Mouse (Mus musculus) ovary, postnatal 10 days (tissue): ENCODE measurements around the gene Haghl.
"Not testable (repeated sequence)": the region's sequence is repeated elsewhere in the genome, so short reads cannot be mapped to it uniquely, and the experiment has no call there.

Experiments used
- DNase-seq: peaks from one replicate; pipeline ENCODE4 v3.0.0; 2022; ENCODE audit warnings: low spot score

Haghl gene

DNA sequence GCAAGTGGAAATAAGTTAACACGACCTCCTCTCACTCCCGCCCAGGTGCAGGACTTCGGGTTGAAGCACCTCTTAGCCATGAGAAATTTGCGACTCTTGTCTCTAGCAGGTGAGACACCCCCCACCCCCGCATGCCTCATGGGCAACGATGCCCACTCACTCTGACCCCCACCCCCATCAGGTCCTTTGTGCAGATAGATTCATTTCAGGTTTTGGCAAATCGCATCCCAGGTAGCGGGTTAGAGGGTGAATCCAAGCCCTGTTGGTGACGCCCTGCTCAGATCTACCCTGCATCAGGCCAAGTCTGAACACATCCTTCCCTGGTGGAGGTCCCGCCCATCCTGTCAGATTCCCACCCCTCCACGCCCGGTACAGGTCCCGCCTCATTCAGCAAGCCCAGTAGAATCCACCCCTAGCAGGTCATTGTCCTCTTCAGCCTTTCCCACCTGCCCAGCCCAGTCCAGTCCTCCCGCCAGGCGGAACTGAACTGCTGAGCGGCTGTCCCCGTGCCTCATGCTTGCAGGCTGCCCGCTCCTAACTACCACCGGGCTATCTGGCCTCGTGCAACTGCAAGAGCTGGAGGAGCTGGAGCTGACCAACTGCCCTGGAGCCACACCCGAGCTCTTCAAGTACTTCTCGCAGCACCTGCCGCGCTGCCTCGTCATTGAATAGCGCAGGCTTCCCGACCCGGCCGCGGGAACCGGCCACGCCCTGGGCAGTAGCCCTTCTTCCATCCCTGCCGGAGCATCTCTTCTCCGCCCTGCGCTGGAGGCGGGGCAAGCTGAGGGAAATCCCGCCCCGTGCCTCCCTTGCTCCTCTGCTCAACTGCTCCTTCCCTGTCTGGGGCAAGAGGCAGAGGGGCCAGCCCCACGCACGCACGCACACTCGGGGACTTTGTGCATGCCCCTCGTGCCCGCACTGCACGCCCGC, 33.6 kb upstream of the Haghl start:
- no peak for DNase-seq

DNA sequence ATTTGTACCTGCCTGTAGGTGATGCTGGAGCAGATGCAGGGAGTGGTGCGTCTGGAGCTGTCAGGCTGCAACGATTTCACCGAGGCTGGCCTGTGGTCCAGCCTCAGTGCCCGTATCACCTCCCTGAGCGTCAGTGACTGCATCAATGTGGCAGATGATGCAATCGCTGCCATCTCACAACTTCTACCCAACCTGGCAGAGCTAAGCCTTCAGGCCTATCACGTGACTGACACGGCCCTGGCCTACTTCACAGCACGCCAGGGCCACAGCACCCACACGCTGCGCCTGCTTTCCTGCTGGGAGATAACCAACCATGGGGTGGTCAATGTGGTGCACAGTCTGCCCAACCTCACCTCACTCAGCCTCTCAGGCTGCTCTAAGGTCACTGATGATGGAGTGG, 32.2 kb upstream of the Haghl start:
- DNase-seq, result no peak

GRCm38 (mm10) chr17:25813471-25813870, 28.0 kb upstream of the Haghl start:
- peak; percentile 80 for DNase-seq

DNA sequence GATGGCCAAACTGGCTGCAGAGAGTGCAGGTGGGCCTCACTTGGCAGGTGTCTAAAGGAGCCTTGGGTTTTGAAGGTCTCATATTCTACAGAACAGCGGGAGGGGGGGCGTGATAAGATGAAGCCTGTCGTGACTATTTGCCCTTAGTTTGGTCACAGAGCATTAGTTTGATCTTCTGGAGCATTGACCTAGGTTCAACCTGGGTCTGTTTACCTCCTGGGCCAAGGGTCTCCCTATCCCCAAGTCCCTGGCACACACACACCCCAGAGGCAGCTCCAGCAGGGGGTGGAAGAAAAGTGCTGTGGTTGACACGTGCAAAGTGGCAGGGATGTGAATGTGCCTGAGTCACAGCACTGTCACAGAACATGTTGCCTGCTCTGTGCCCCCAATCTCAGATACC, 25.4 kb upstream of the Haghl start:
- DNase-seq, result no peak

GRCm38 (mm10) chr17:25809606-25810340, 24.3 kb upstream of the Haghl start:
- no peak for DNase-seq

DNA sequence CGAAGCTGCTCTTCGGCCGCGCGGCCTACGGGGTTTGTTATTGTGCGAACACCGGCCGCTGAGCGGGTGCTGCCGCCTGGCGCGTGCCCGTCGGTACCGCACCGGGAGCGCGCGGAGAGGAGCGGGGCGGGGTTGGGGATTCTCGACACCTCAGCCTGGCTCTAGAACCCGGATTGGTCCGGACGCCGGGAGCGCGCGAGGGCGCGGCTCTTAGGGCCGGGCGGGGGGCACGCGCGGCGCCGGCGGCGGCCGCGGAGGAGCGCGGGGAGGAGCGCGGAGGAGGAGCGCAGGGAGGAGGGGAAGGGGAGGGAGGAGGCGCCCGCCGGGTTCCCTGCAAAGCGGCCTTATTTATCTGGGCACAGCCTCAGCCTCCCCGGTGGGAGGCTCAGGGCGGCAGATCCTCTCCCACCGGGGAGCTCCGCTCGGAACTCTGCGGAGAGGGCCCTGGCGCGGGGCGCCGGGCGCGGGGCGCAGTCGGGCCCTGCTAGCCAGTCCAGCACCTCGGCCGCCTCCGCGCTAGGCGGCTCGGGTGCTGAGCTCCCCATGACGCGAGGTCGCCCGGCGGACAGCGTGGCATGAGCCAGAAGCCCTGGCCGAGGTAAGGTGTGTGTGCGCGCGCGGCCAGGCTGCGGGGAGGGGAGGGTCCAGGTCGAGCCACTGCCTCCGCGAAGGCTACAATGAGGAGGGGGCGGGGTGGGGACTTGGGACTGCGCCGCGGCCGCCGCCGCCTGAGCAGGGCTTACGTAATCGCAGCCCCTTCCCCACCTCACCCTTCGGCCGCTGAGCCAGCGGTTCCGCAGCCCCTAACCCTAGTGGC, 23.5 kb upstream of the Haghl start, which contains the start of gene Fbxl16:
TSS of gene Fbxl16 (plus strand) at position 297 of the 817 bp plus-strand sequence.
- DNase-seq, result no peak

DNA sequence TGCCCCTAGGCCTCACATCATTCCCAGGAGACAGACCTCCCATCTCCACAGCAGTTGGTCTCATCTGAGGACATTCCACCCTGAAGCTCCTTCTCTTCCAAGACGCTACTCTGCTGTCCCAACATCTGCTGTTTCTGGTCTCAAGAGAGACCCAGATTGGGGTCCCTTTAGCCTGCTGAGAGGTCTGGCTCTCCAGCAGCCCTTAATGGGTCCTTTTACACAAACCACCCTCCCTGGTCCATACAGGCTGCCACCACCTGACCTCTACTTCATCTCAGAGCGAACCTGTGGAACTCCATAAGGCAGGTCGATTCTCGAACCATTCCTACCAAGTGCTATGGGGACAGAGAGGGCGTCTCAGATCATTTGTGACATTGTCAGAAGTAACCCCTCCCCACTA, 22.6 kb upstream of the Haghl start:
- no peak for DNase-seq

GRCm38 (mm10) chr17:25807452-25807851, 22.0 kb upstream of the Haghl start:
- DNase-seq, result not testable (repeated sequence)

- DNase-seq, result no peak
Measured at GRCm38 (mm10) chr17:25806507-25806906, 21.0 kb upstream of the Haghl start.

DNA sequence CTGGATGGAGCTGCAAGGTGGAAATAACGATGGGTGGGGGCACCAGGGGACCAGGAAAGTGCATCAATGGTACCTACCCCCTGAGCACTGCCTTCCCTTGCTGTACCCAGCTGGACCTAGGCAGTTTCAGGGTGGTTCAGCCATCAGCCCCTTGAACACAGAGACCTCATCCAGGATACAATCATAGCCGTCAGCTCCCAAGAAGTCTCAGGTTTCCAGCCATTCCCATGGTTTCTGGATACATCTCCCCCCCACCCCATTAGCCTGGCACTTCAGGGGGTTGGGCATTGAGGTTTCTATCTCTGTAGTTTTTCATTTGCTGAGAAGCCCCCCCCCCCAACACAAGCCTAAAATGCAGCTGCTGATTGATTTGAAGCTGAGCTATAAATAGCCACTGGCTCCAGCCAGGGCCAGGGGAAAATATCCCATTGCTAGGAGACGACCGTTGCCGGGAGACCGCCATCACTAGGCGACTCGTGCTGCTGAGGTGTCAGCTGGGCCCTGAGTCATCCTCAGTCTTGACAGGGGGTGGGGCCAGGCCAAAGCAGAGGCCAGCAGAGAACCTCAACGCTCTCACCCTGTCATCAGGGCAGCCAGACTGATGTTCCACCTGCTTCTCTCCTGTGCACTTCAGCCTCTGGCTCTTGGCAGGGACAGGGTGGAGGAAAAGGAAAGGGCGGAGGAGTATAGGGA, 17.5 kb upstream of the Haghl start:
- no peak for DNase-seq

DNA sequence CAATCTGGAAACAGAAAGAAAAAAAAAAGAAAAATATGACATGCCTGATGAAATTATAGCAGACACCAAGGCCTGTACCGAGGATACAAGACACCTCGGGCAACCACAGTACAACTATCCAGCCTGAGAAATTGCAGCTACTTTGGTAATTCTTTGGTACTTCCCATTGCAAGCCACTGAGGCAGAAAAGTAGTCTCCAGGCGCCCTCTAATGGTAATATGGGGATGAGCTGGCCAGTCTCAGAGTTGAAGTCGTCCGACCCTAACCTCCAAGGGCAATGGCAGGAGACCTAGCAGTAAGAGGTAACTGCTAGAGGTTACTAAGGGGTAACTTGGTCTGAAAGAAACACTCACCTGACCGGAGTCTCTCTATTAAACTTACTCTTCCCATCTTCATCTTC, 15.6 kb upstream of the Haghl start:
- DNase-seq, result no peak

DNA sequence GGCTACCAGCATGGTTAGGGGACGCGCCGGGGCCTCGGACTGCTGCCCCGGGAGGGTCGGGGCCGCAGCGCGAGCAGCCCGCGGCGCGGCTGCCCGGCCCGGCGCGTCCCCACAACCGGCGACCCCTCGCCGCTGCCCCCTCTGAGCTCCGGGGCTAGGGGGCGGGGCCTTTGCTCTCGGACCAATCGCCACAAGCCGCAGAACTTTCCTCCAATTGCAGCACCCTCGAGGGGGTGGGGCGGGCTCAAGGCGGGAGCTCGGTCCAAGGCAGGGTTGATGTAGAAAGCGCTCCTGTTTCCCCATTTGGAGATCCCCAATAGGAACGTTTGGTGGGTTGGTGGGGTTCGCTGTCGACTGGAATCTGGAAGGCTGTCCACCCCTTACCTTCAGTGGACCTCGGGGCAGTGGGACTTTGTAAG, 11.5 kb upstream of the Haghl start, which contains the start of gene Metrn:
TSS of gene Metrn (minus strand) at position 186 of the 419 bp plus-strand sequence.
- DNase-seq, result peak; percentile 72

DNA sequence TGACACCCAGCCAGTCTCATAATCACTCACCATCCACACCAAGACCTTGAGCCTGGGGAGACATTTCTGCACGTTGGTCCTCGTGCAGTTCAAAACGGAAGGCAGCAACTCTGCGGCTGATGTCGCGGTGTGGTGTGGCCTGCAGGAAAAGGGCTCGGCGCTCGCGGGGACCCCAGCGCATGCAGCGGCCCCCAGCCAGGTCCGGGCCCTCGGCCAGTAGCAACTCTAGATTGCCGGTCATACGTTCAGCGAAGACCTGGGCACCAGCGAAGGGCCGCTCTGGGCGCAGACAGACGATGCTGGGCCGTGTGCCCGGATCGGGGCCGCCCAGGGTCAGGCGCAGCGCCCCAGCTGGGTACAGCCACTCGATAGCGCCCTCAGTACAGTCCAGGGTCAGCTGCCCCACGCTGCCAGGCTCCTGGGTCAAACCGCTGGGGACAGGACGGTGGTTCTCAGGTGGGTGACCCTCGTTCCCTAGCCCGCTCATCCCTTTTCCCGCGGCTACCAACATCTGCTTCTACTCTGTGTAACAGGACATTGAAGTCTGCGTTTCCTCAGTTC, 10.8 kb upstream of the Haghl start:
- DNase-seq, result no peak

- DNase-seq, result no peak
Measured at GRCm38 (mm10) chr17:25795609-25796092, 10.2 kb upstream of the Haghl start, which contains the start of gene AC134908.4. Gene AC134908.4, minus strand, starts transcription at chr17:25795659.

DNA sequence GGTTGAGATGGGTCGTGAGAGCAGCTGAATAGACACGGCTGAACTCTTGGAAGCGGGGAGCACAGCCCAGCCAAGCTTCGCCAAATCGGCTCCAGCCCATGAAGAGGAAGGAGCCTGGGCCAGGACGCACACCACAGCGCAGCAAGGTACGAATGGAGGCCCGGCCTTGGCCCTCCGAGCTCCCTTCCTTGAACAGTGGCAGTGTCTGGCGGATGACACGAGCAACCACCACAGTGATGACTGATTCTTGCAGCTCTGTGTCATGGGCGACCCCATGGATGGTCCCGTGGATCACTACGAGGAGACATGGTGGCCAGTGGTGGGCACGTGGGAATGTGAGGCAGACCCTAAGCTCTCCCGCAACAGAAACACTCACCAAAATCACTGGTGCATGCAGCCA, 9.5 kb upstream of the Haghl start:
- DNase-seq, result no peak

DNA sequence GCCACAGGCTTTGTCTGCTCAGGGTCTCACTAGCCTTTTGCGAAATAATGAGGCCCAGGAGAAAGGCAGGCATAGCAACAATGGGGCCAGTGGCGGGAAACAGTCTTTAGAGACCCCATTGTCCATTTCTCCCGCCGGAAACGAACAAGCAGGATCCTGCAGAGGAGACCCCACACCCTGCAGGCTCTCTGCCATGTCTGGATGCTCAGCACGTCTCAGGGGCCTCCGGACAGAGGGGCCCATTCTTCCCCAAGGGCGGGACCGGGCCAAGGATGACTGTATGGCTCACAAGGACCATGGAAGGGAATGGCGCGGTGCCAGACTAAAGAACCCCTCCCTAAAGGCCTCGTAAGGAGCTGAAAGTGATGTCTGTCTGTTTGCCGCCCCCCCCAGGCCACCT, 8.7 kb upstream of the Haghl start:
- DNase-seq, result no peak

DNA sequence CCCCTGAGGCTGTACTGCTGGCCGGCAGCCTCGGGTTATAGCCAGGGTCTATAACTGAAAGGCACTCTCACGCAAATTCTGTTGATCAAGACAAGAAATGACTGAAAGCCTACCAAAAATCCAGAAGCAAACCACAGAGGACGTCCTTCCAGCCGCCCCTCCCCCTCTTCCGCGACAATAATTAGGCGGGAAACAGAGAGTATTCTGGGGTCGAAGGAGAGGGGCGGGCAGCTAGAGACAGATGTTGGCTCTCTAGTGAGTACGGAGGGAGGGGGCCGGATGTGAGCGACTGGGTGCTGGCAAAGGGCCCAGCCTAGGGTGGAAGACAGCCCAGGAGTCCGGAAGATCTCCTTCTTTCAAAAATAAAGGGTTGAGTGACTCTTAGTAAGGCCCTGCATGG, 7.1 kb upstream of the Haghl start, which contains the start of gene Fam173a:
TSS of gene Fam173a (minus strand) at position 287 of the 400 bp plus-strand sequence.
- DNase-seq, result peak; percentile 62

DNA sequence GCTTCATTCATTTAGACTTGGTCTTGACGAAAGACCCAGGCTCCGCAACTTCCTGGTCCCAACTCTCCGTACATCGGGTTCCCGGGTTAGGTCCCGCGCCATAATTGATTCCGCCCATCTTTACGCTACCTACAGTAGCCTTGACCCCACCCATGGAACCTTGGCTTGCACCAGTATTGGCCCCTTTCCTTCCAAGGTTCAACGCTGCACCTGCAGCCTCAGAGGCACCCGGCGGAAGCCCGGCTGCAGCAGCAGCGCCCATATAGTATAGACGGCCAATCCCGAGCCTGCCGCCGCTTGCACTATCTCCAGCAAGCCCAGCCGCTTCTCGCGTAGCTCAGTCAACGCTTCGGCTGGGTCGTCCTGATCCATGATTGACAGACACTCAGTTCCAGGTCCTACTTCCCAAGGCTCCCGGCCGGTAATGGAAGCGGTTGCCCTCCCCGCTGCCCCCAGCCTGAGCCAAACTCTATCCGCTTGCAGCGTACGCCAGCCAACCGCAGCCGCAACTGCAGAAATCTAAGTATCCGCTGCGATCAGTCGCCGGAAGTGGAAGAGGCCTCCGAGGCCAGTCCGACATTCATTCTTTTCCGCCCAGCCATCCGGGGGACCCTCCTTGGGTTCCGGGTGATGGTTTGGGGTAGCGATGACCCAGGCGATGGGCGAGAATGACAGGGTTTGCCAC, 6.5 kb upstream of the Haghl start:
- peak; percentile 88 for DNase-seq

- no peak for DNase-seq
Measured at GRCm38 (mm10) chr17:25791320-25791842, 5.9 kb upstream of the Haghl start.
